Comparison of ENCODE assay signal across 12 mouse cellular contexts in genomic region chr11:45396009-45396408, GRCm38 (mm10).
A peak's percentile ranks its signal among the peaks of the same experiment; 100 is the strongest.
DNase-seq lines count a peak whose midpoint lies in the region; ATAC-seq and TF ChIP-seq lines count a peak whose summit lies in the region.
"Had no signal": no experiment of that assay in that cellular context is flagged by ENCODE, and none has a peak within 500 bp of the region (broad histone marks: within the 10 kb centered on the region; RNA-seq: fewer than 3 reads in every experiment).

No protein-coding gene starts in this region.

- no peak overlapping the region for H3K4me3 ChIP-seq in kidney, embryonic 16.5 days (ENCODE audit: low read length)
- no peak overlapping the region for H3K4me3 ChIP-seq in embryonic facial prominence, embryonic 14.5 days (ENCODE audit: low read depth, low read length)
- no peak overlapping the region for H3K4me3 ChIP-seq in midbrain, embryonic 12.5 days
- no peak overlapping the region for H3K4me3 ChIP-seq in left cerebral cortex, adult 2 months
- H3K4me3 ChIP-seq: embryonic facial prominence, embryonic 15.5 days; gastrocnemius, adult 2 months had no signal

- peak; percentile 42 to 55 for DNase-seq in cerebellum, postnatal 14 days
- DNase-seq in cerebellum, adult 11 months = no peak
- peak; percentile 29 to 40 for DNase-seq in kidney, postnatal 4 days
- DNase-seq in embryonic facial prominence, embryonic 14.5 days (ENCODE audit: low spot score) = peak; percentile 79
- no peak for DNase-seq in left cerebral cortex, adult 2 months (ENCODE audit: extremely low spot score in 1 of 2, low spot score in 2 of 2)
- no peak for DNase-seq in frontal cortex, postnatal 36 days (ENCODE audit: low spot score in 2 of 2)
- DNase-seq: cerebellum, adult 18-20 months; gastrocnemius, adult 2 months had no signal

- H3K27ac ChIP-seq in kidney, embryonic 16.5 days (ENCODE audit: low read length) = no peak overlapping the region
- no peak overlapping the region for H3K27ac ChIP-seq in embryonic facial prominence, embryonic 14.5 days (replicated peaks; ENCODE audit: low read depth, low read length)
- no peak overlapping the region for H3K27ac ChIP-seq in midbrain, embryonic 12.5 days (replicated peaks)
- no peak overlapping the region for H3K27ac ChIP-seq in left cerebral cortex, adult 2 months
- H3K27ac ChIP-seq: gastrocnemius, adult 2 months had no signal

- H3K9me3 ChIP-seq in kidney, embryonic 16.5 days (ENCODE audit: low read length) = no peaks in the 10 kb centered on the region
- H3K9me3 ChIP-seq in embryonic facial prominence, embryonic 14.5 days (ENCODE audit: control insufficient read depth, low read length) = no peaks in the 10 kb centered on the region
- no peaks in the 10 kb centered on the region for H3K9me3 ChIP-seq in midbrain, embryonic 12.5 days
- H3K9me3 ChIP-seq: embryonic facial prominence, embryonic 15.5 days had no signal

- H3K27me3 ChIP-seq in kidney, embryonic 16.5 days (ENCODE audit: insufficient read depth, low read length) = no peaks in the 10 kb centered on the region
- H3K27me3 ChIP-seq in embryonic facial prominence, embryonic 14.5 days (replicated peaks; ENCODE audit: control insufficient read depth, insufficient read depth, low read length) = no peaks in the 10 kb centered on the region
- H3K27me3 ChIP-seq in midbrain, embryonic 12.5 days = no peaks in the 10 kb centered on the region
- H3K27me3 ChIP-seq: embryonic facial prominence, embryonic 15.5 days had no signal

- no peaks in the 10 kb centered on the region for H3K4me1 ChIP-seq in kidney, embryonic 16.5 days (ENCODE audit: insufficient read depth, low read length)
- H3K4me1 ChIP-seq in embryonic facial prominence, embryonic 14.5 days (ENCODE audit: control insufficient read depth, insufficient read depth, low read length) = 0 out of 2 replicates have a peak, but pooled peaks cover 12% of the 10 kb centered on the region
- H3K4me1 ChIP-seq in midbrain, embryonic 12.5 days = peaks cover 11% of the 10 kb centered on the region

- 30% methylated on average over 3 of the region's 3 CpGs for WGBS in kidney, embryonic 16.5 days
- 20% methylated on average over 3 of the region's 3 CpGs for WGBS in embryonic facial prominence, embryonic 14.5 days
- WGBS in midbrain, embryonic 12.5 days = 47% methylated on average over 3 of the region's 3 CpGs

- H3K4me2 ChIP-seq in kidney, embryonic 16.5 days (replicated peaks; ENCODE audit: low read depth, low read length) = no peak overlapping the region
- H3K4me2 ChIP-seq in embryonic facial prominence, embryonic 14.5 days (ENCODE audit: low read depth, low read length) = no peak overlapping the region
- H3K4me2 ChIP-seq in midbrain, embryonic 12.5 days (replicated peaks) = no peak overlapping the region
- H3K4me2 ChIP-seq: embryonic facial prominence, embryonic 15.5 days had no signal

- ATAC-seq in kidney, embryonic 16.5 days (ENCODE audit: low FRiP score, low TSS enrichment) = no peak
- ATAC-seq in embryonic facial prominence, embryonic 14.5 days (ENCODE audit: low read depth) = peak; percentile 55; the same call in 1 of the 2 replicates
- ATAC-seq in midbrain, embryonic 12.5 days (ENCODE audit: low FRiP score, low read depth) = peak; percentile 85
- ATAC-seq: intestine, embryonic 16.5 days had no signal

- TF ChIP-seq CTCF in left cerebral cortex, adult 2 months (IDR thresholded peaks at IDR 0.05) = no peak

- no peaks in the 10 kb centered on the region for H3K36me3 ChIP-seq in kidney, embryonic 16.5 days (ENCODE audit: insufficient read depth, low read length)
- H3K36me3 ChIP-seq in embryonic facial prominence, embryonic 14.5 days (ENCODE audit: control insufficient read depth, insufficient read depth, low read length) = no peaks in the 10 kb centered on the region
- no peaks in the 10 kb centered on the region for H3K36me3 ChIP-seq in midbrain, embryonic 12.5 days
- H3K36me3 ChIP-seq: embryonic facial prominence, embryonic 15.5 days had no signal

- intact Hi-C loops in left cerebral cortex, adult 2 months (cut with DNase I) = no loop called here

- H3K9ac ChIP-seq in kidney, embryonic 16.5 days (replicated peaks; ENCODE audit: low read length) = no peak overlapping the region
- H3K9ac ChIP-seq in embryonic facial prominence, embryonic 14.5 days (ENCODE audit: low read depth, low read length) = no peak overlapping the region
- no peak overlapping the region for H3K9ac ChIP-seq in midbrain, embryonic 12.5 days (replicated peaks)
- H3K9ac ChIP-seq: embryonic facial prominence, embryonic 15.5 days had no signal

Comparison
In these comparisons a context has a peak if more than half of its experiments do, and no peak if none do; other contexts are left out.
1. DNase-seq: peak in cerebellum, postnatal 14 days (2 of 2), kidney, postnatal 4 days (2 of 2) and embryonic facial prominence, embryonic 14.5 days (single experiment); none in cerebellum, adult 11 months (single experiment), left cerebral cortex, adult 2 months (0 of 2) and frontal cortex, postnatal 36 days (0 of 2).